Mouse (Mus musculus) B cell, adult 67 days (primary cell): ENCODE measurements around the gene Gm29776. TPM values are rescaled to one million over a fixed set of nuclear protein-coding genes. Genes with fewer than 3 reads are reported as not detected.

Source experiments
- total RNA-seq, 2 experiments: library from RNA; stranded (reverse); gene quantifications; 4 replicates each; pipeline ENCODE4 v1.2.4; 2023

Gm29776 gene
- total RNA-seq: not detected

DNA sequence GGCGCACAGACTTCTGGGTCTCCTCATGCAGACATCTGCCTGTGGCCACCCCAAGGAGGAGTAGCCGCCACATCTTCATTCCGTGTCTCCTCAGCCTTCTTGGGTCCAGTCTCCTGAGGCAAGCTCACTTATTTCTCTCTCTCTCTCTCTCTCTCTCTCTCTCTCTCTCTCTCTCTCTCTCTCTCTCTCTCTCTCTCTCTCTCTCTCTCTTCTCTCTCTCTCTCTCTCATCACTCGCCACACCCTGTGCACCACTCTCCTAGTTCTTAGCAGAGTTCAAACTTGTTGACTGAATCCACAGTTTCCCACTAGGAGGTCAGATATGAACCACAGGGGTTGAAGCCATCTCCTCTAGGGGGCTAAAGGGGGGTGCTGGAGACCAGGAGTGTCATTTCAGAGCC, at the start of gene Gm29776:
Gene Gm29776 (minus strand): TSS at position 101 of the 400 bp plus-strand sequence.

DNA sequence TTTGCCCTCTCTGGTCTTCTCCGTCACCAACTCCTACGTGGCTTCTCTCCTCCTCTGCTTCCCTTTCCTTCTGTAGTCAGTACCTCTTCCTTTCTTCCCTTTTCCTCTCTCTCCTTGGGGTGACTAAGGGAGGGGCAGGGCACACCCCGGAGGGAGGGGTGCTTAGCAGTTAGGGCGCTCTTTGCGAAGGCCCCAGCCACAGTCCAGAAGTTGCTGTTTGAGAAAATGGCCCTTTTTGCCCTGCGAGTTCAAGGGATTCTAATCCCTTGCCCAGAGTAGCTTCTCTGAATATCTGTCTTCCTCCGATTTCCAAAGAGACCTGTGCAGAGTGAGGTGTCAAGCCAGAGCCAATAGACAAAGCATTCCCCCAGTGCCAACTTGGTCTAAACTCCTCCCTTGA, 13.4 kb upstream of the Gm29776 start, which contains the start of gene Cebpe:
Gene Cebpe (minus strand): TSS at position 101 of the 400 bp plus-strand sequence.

DNA sequence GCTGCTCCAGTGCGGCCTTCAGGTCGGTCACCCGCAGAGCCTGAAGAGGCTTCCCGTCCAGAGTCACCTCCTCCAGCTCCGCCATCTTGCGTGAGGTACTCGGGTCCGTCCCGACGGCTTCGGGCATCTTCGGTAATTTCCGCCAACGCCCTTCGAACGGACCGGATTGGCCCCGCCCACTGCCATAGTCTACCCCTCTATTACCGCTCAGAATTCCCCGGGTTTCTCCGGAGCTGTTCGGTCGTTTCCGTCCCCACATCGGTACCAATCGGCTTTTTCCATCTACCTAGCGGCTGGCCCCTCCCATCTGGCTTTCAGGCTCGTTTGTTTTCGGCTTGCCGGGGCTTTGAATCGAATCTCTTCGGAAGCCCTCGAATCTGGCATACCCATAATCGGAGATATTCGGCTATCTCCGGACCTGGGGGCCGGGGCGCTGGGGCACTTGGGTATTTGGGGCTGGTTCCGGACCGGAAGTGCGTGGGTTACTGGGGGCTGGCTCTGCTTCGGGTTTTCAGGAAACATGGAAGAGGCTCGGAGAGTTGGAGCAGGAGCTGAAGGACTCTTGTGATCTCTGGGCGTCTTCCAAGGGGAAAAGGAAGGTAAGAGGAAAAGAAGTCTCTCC, 12.0 kb downstream of the Gm29776 start, which contains the start of gene Acin1:
Gene Acin1 (minus strand): TSS at position 410 of the 622 bp plus-strand sequence.

DNA sequence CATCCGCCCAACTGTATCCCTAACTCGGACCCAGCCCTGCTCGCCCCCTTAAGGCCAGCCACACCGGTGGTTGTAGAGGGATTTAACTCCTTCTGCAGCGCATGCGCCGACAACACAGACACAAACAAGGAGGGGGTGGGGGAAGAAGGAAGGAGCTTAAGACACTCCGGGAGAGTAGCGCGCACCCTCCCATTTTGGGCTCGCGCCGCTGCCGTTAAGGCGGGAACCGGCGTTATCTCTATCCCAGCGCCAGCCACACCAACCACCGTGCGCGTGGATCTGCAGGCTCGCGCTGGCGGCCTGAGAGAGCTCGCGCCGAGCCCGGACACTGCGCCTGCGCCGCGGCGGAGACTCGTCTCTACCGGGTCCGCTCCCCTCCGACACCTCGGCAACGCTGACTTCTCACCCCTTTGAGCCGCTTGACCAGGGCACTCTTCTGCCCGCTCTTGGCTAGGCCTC, 12.5 kb downstream of the Gm29776 start, which contains the start of gene 1700123O20Rik:
Gene 1700123O20Rik (plus strand): TSS at position 154 of the 459 bp plus-strand sequence.

Other genes with a start within 250 kb of the Gm29776 start
- gene Lrp10, start 234.7 kb downstream of the Gm29776 start, total RNA-seq: 100 to 1,000 TPM; 186 to 221 TPM
- 1 to 10 TPM; 1.5 TPM for gene Rem2, start 222.7 kb downstream of the Gm29776 start, total RNA-seq
- 10 to 100 TPM; 35.7 to 39.8 TPM for gene Prmt5, start 181.3 kb downstream of the Gm29776 start, total RNA-seq
- 10 to 100 TPM; 11.6 to 13.0 TPM for gene Haus4, start 144.2 kb downstream of the Gm29776 start, total RNA-seq
- not detected for gene Ajuba, start 121.3 kb downstream of the Gm29776 start, total RNA-seq
- gene 4931414P19Rik, start 92.8 kb downstream of the Gm29776 start, total RNA-seq: 1 to 10 TPM; 6.0 to 7.2 TPM
- 10 to 100 TPM; 54.5 to 60.9 TPM for gene Psmb5, start 80.8 kb downstream of the Gm29776 start, total RNA-seq
- gene Psmb11, start 77.4 kb downstream of the Gm29776 start, total RNA-seq: not detected
- not detected for gene Gm17606, start 57.9 kb downstream of the Gm29776 start, total RNA-seq
- 1 to 10 TPM; 4.2 to 4.5 TPM for gene Cdh24, start 57.5 kb downstream of the Gm29776 start, total RNA-seq
- 10 to 100 TPM; 32.3 to 45.7 TPM for gene 1700123O20Rik, start 12.6 kb downstream of the Gm29776 start, total RNA-seq
- gene Acin1, start 11.9 kb downstream of the Gm29776 start, total RNA-seq: 100 to 1,000 TPM; 544 to 550 TPM
- not detected for gene Cebpe, start 13.3 kb upstream of the Gm29776 start, total RNA-seq
- under 1 TPM; 0.12 to 0.35 TPM for gene Slc7a8, start 83.1 kb upstream of the Gm29776 start, total RNA-seq
- gene Rnf212b, start 115.3 kb upstream of the Gm29776 start, total RNA-seq: not detected
- gene Homez, start 172.1 kb upstream of the Gm29776 start, total RNA-seq: 10 to 100 TPM in 1 of 2 experiments, 1 to 10 TPM in 1; 9.4 to 18.7 TPM
- 1 to 10 TPM; 3.4 to 4.0 TPM for gene Ppp1r3e, start 178.7 kb upstream of the Gm29776 start, total RNA-seq
- 10 to 100 TPM; 10.8 to 12.6 TPM for gene Bcl2l2, start 184.5 kb upstream of the Gm29776 start, total RNA-seq
- 1 to 10 TPM; 1.5 to 1.8 TPM for gene Gm20521, start 184.6 kb upstream of the Gm29776 start, total RNA-seq
- 100 to 1,000 TPM; 303 to 319 TPM for gene Pabpn1, start 193.7 kb upstream of the Gm29776 start, total RNA-seq
- gene Slc22a17, start 214.3 kb upstream of the Gm29776 start, total RNA-seq: 1 to 10 TPM; 3.1 to 4.8 TPM
- gene Efs, start 227.3 kb upstream of the Gm29776 start, total RNA-seq: not detected
- not detected for gene Il25, start 233.9 kb upstream of the Gm29776 start, total RNA-seq
- gene Cmtm5, start 237.4 kb upstream of the Gm29776 start, total RNA-seq: not detected